Mouse (Mus musculus) heart, adult 2 months (tissue): ENCODE results near the gene Tmod2. TPM values are rescaled to one million over a fixed set of nuclear protein-coding genes. Genes with fewer than 3 reads are reported as not detected.
"Not testable (repeated sequence)": the region's sequence is repeated elsewhere in the genome, so short reads cannot be mapped to it uniquely, and the experiment has no call there.

Experiments used
- DNase-seq, 2 experiments: peaks; one replicate each; pipeline ENCODE4 v3.0.0; 2021
- H3K27ac ChIP-seq: fragments of 200-600 bp; 2 replicates; pipeline ENCODE4 v1.8.1; 2022
- H3K27me3 ChIP-seq: fragments of 200-500 bp; 2 replicates; pipeline ENCODE4 v1.6.1; 2012; ENCODE audit warnings: mild to moderate bottlenecking, low read length, inconsistent platforms, mixed read lengths; ENCODE audit not compliant: control insufficient read depth, insufficient read depth
- H3K36me3 ChIP-seq: fragments of 200-500 bp; 2 replicates; pipeline ENCODE4 v1.6.1; 2012; ENCODE audit warnings: low read length, inconsistent platforms; ENCODE audit not compliant: control insufficient read depth, insufficient read depth
- H3K4me1 ChIP-seq: fragments of 200-500 bp; 2 replicates; pipeline ENCODE4 v1.6.1; 2011; ENCODE audit warnings: low read length; ENCODE audit not compliant: control insufficient read depth, insufficient read depth
- H3K4me3 ChIP-seq: fragments of 200-600 bp; 2 replicates; pipeline ENCODE4 v1.8.1; 2022
- H3K79me2 ChIP-seq: fragments of 200-500 bp; replicated peaks from 2 replicates; pipeline ENCODE4 v1.6.1; 2012; ENCODE audit warnings: mild to moderate bottlenecking, inconsistent platforms, low read length, moderate library complexity, mixed read lengths; ENCODE audit not compliant: control insufficient read depth, insufficient read depth
- H3K9ac ChIP-seq: fragments of 200-500 bp; 2 replicates; pipeline ENCODE4 v1.6.1; 2012; ENCODE audit warnings: low read depth, mild to moderate bottlenecking, control low read depth, inconsistent platforms, low read length, mixed read lengths
- CTCF ChIP-seq: fragments of 200-600 bp; IDR thresholded peaks from 2 replicates; pipeline ENCODE4 v1.8.1; 2022; ENCODE audit warnings: antibody characterized with exemption, mild to moderate bottlenecking, moderate library complexity
- EP300 ChIP-seq: fragments of 200-500 bp; IDR thresholded peaks from 2 replicates; pipeline ENCODE4 v1.6.1; 2011; ENCODE audit warnings: low read depth, low read length, control low read depth; ENCODE audit not compliant: insufficient read depth
- POLR2A ChIP-seq: fragments of 200-500 bp; IDR thresholded peaks from 2 replicates; pipeline ENCODE4 v1.6.1; 2011; ENCODE audit warnings: mild to moderate bottlenecking, low read depth, low read length, control low read depth; ENCODE audit not compliant: insufficient read depth
- WGBS: fragments of 180-500 bp; shearing (Covaris S2); methylation state at CpG from one replicate; pipeline ENCODE4 v1.1.7; 2018; 5-methylcytosine and 5-hydroxymethylcytosine counted together
- intact Hi-C: fragments of 180-260 bp; cut with DNase I; formaldehyde crosslinking; loops from one replicate; pipeline ENCODE4 v1.15.1; 2025
- long read RNA-seq: library from polyadenylated mRNA; stranded (forward); transcript quantifications from one replicate; pipeline ENCODE4 v2.0.0, GENCODE M21; 2021
- polyA plus RNA-seq: library from polyadenylated mRNA; depleted of rRNA; stranded (reverse); fragments of >200 nt; gene quantifications from 2 replicates; pipeline ENCODE4 v1.2.3, GENCODE M21; 2012; rRNA removed
- total RNA-seq, 2 experiments: library from RNA; stranded (reverse); gene quantifications; 2 replicates each; pipeline ENCODE4 v1.2.3; 2021

The Tmod2 gene
- total RNA-seq (1 to 10 TPM; 3.8 to 4.7 TPM), polyA plus RNA-seq (1.0 and 2.6 TPM in 2 replicates)
- long read RNA-seq, partial matches to known transcripts, result 0 of 2 reads
- long read RNA-seq, other reads (novel, unspliced or antisense), result 1 of 2 reads

GRCm38 (mm10) chr9:75610571-75611493, at the start of gene Tmod2:
TSS of gene Tmod2 (minus strand) at chr9:75611325.
- intact Hi-C loops, result no loop called here
- no peaks in the 10 kb centered on the region for H3K79me2 ChIP-seq
- WGBS, result 2% methylated on average over 62 of the region's 74 CpGs

GRCm38 (mm10) chr9:75660917-75661316, 49.8 kb upstream of the Tmod2 start:
- no peaks in the 10 kb centered on the region for H3K27me3 ChIP-seq
- intact Hi-C loops, result no loop called here
- H3K4me3 ChIP-seq, result no peak overlapping the region
- H3K9ac ChIP-seq, result no peak overlapping the region
- no peaks in the 10 kb centered on the region; the same call in 1 of the 2 replicates for H3K4me1 ChIP-seq
- no peaks in the 10 kb centered on the region for H3K79me2 ChIP-seq
- no peak overlapping the region for H3K27ac ChIP-seq
- TF ChIP-seq EP300, result no peak
- no peak for TF ChIP-seq CTCF
- no peak for TF ChIP-seq POLR2A
- WGBS, result 75% methylated on average over 8 of the region's 8 CpGs
- H3K36me3 ChIP-seq, result no peaks in the 10 kb centered on the region
- no peak for DNase-seq

More at GRCm38 (mm10) chr9:75610571-75611493, at the start of gene Tmod2:
- Histone ChIP-seq H3K9ac (peak within 1 kb of the TSS; percentile 70), H3K4me1 (no peaks in the 10 kb centered on the region), H3K36me3 (no peaks in the 10 kb centered on the region), H3K27me3 (0 out of 2 replicates have a peak, but pooled peaks cover 2% of the 10 kb centered on the region), H3K27ac (peak within 1 kb of the TSS; percentile 7; the same call in 1 of the 2 replicates), H3K4me3 (peak within 1 kb of the TSS; percentile 71)
- TF ChIP-seq EP300 (no peak), CTCF (peak; percentile 31), POLR2A (no peak)
- DNase-seq, result peak; percentile 64 to 73

- H3K79me2 ChIP-seq, intact Hi-C loops, H3K36me3 ChIP-seq, H3K4me3 ChIP-seq, H3K4me1 ChIP-seq, H3K9ac ChIP-seq, H3K27ac ChIP-seq, H3K27me3 ChIP-seq: not testable (repeated sequence)
- peak in 1 of 2 experiments; percentile 39 for DNase-seq
- WGBS, result 62% methylated on average over 3 of the region's 3 CpGs
Observed at GRCm38 (mm10) chr9:75656456-75656855, 45.3 kb upstream of the Tmod2 start.

DNA sequence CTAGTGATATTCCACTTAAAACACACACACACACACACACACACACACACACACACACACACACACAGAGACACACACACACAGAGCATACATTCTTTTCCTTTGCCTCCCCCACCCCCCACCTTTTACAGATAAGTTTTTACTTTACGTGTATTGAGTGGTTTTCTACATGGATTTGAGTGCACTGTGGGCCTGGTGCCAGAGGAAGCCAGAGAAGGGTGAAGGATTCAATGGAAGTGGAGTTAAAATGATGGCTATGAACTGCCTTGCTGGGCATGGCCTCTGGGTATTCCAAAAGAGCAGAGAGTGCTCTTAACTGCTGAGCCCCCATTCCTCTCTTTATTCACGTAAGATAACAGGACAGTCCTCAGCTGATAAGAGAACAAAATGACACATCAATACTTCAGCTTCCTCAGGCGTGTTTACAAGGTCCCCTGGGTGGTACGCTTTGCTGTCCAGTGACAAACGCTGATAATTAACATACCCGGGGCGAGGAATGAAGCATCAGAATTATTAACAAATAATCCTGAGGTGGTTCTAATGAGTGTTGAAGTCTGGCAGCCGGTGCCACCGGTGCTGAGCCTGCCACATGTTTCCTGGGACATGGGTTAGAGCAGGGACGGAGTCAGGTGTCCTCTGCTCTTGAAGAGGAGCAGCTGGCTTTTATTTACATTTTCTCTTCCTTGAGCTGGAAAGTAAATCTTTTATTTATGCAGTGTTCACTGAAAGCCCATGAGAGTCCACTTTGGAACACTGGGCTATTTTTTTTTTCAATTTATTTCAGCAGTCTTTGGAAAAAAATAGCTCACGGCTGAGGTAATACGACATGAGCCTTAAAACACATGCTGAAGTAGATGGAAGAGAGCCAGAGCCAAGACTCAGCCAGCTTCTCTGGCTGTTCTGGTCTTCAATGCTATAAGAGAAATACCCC, 43.1 kb upstream of the Tmod2 start:
- Histone ChIP-seq H3K4me1 (peaks cover 1% of the 10 kb centered on the region), H3K79me2 (no peaks in the 10 kb centered on the region), H3K36me3 (no peaks in the 10 kb centered on the region), H3K27ac (peak overlapping the region; percentile 49), H3K4me3 (no peak overlapping the region), H3K27me3 (no peaks in the 10 kb centered on the region), H3K9ac (no peak overlapping the region)
- no peak for TF ChIP-seq EP300
- TF ChIP-seq POLR2A, result no peak
- no peak for TF ChIP-seq CTCF
- DNase-seq, result peak; percentile 30 to 44
- 18% methylated on average over 12 of the region's 12 CpGs for WGBS
- intact Hi-C loops, result no loop called here

- intact Hi-C loops, result no loop called here
- Histone ChIP-seq H3K4me1 (peaks cover 3% of the 10 kb centered on the region; the same call in 1 of the 2 replicates), H3K4me3 (no peak overlapping the region), H3K9ac (no peak overlapping the region), H3K36me3 (no peaks in the 10 kb centered on the region), H3K27ac (no peak overlapping the region), H3K79me2 (no peaks in the 10 kb centered on the region), H3K27me3 (no peaks in the 10 kb centered on the region)
- TF ChIP-seq CTCF, result no peak
- no peak for TF ChIP-seq POLR2A
- no peak for TF ChIP-seq EP300
- 55% methylated on average over 3 of the region's 3 CpGs for WGBS
- DNase-seq, result no peak
Observed at GRCm38 (mm10) chr9:75645405-75645804, 34.3 kb upstream of the Tmod2 start.
